Comparison of ENCODE assay signal across 8 mouse cellular contexts in genomic region chr1:62704117-62704888, GRCm38 (mm10). TPM values are rescaled to one million over a fixed set of nuclear protein-coding genes. Genes with fewer than 3 reads are reported as not detected.
DNase-seq lines count a peak whose midpoint lies in the region; ATAC-seq lines count a peak whose summit lies in the region.

No protein-coding gene starts in this region.

- 9% methylated on average over 9 of the region's 9 CpGs for WGBS in lung, embryonic 16.5 days
- WGBS in limb, embryonic 12.5 days, result under 1% methylated on average over 9 of the region's 9 CpGs

- no peaks in the 10 kb centered on the region for H3K9me3 ChIP-seq in lung, embryonic 16.5 days (ENCODE audit: control insufficient read depth, low read length)
- H3K9me3 ChIP-seq in limb, embryonic 12.5 days, result no peaks in the 10 kb centered on the region

- H3K36me3 ChIP-seq in lung, embryonic 16.5 days (ENCODE audit: control insufficient read depth, insufficient read depth, low read length), result no peaks in the 10 kb centered on the region
- no peaks in the 10 kb centered on the region for H3K36me3 ChIP-seq in limb, embryonic 12.5 days
- H3K36me3 ChIP-seq in splenic B cell, adult 2 months (ENCODE audit: control insufficient read depth, insufficient read depth, low read length, poor library complexity, severe bottlenecking), result no peaks in the 10 kb centered on the region

- ATAC-seq in CD4-positive, CD25-positive, alpha-beta regulatory T cell, adult 4 months, result no peak
- no peak for ATAC-seq in lung, embryonic 16.5 days (ENCODE audit: low read depth)
- no peak for ATAC-seq in limb, embryonic 12.5 days (ENCODE audit: insufficient number of reproducible peaks, insufficient read depth, low FRiP score, low TSS enrichment, low read depth)

- peak overlapping the region; percentile 87 for H3K4me2 ChIP-seq in lung, embryonic 16.5 days (ENCODE audit: low read depth, low read length)
- peak overlapping the region; percentile 90 for H3K4me2 ChIP-seq in limb, embryonic 12.5 days

- H3K4me1 ChIP-seq in lung, embryonic 16.5 days (replicated peaks; ENCODE audit: control insufficient read depth, insufficient read depth, low read length), result peaks cover 34% of the 10 kb centered on the region
- H3K4me1 ChIP-seq in limb, embryonic 12.5 days (replicated peaks), result peaks cover 51% of the 10 kb centered on the region

- peak overlapping the region; percentile 82 for H3K27ac ChIP-seq in lung, embryonic 16.5 days (ENCODE audit: low read length)
- peak overlapping the region; percentile 90 for H3K27ac ChIP-seq in limb, embryonic 12.5 days

- DNase-seq in CD4-positive, CD25-positive, alpha-beta regulatory T cell, adult 2 months (ENCODE audit: low read depth, low spot score), result peak; percentile 13
- no peak for DNase-seq in lung, postnatal 10 days
- DNase-seq in splenic B cell, adult 2 months (ENCODE audit: low read depth, low spot score), result peak; percentile 19
- DNase-seq in thymus, postnatal 0 days (ENCODE audit: low spot score), result no peak
- DNase-seq in right cerebral cortex, postnatal 25 days, result no peak

- peak overlapping the region; percentile 75 for H3K4me3 ChIP-seq in lung, embryonic 16.5 days (ENCODE audit: low read length)
- peak overlapping the region; percentile 72 for H3K4me3 ChIP-seq in limb, embryonic 12.5 days (replicated peaks)

- H3K9ac ChIP-seq in lung, embryonic 16.5 days (ENCODE audit: low read length), result peak overlapping the region; percentile 83
- peak overlapping the region; percentile 89 for H3K9ac ChIP-seq in limb, embryonic 12.5 days (replicated peaks)

- no peaks in the 10 kb centered on the region; the same call in 1 of the 2 replicates for H3K27me3 ChIP-seq in lung, embryonic 16.5 days (ENCODE audit: control insufficient read depth, insufficient read depth, low read depth, low read length)
- H3K27me3 ChIP-seq in limb, embryonic 12.5 days, result peaks cover 35% of the 10 kb centered on the region
- H3K27me3 ChIP-seq in splenic B cell, adult 2 months (ENCODE audit: control insufficient read depth, insufficient read depth, low read length, poor library complexity, severe bottlenecking), result no peaks in the 10 kb centered on the region

RNA-seq across cellular contexts. Expression of gene Nrp2, which starts 1.2 kb away (rescaled TPM):
- polyA plus RNA-seq in CD4-positive, CD25-positive, alpha-beta regulatory T cell, adult 4 months (2017; shearing (Covaris generic)), result under 1 TPM; 0.38 to 0.61 TPM
- polyA plus RNA-seq in lung, embryonic 16.5 days (2015; fragmentation: Nextera tagmentation; extraction: Ambion mirVana), result 11.6 and 13.3 TPM in 2 replicates
- 70.7 and 86.2 TPM in 2 replicates for polyA plus RNA-seq in limb, embryonic 12.5 days (2016; fragmentation: Nextera tagmentation; extraction: Ambion mirVana)
- 1.6 and 1.7 TPM in 2 replicates for polyA plus RNA-seq in thymus, postnatal 0 days (2015; fragmentation: Nextera tagmentation; extraction: Ambion mirVana)

Comparison
In these comparisons a context has a peak if more than half of its experiments do, and no peak if none do; other contexts are left out.
1. DNase-seq: peak in CD4-positive, CD25-positive, alpha-beta regulatory T cell, adult 2 months (single experiment) and splenic B cell, adult 2 months (single experiment); none in lung, postnatal 10 days (single experiment), thymus, postnatal 0 days (single experiment) and right cerebral cortex, postnatal 25 days (single experiment).